Mouse (Mus musculus) monocyte, adult 2 months (primary cell): Measurements from ENCODE around the gene Nxph4.
A peak's percentile ranks its signal among the peaks of the same experiment; 100 is the strongest.

Experiments
- DNase-seq, 2 experiments: peaks; one replicate each; pipeline ENCODE4 v3.0.0; 2022; ENCODE audit warnings: low spot score in 2 of 2, low read depth in 1 of 2

Nxph4 gene

DNA sequence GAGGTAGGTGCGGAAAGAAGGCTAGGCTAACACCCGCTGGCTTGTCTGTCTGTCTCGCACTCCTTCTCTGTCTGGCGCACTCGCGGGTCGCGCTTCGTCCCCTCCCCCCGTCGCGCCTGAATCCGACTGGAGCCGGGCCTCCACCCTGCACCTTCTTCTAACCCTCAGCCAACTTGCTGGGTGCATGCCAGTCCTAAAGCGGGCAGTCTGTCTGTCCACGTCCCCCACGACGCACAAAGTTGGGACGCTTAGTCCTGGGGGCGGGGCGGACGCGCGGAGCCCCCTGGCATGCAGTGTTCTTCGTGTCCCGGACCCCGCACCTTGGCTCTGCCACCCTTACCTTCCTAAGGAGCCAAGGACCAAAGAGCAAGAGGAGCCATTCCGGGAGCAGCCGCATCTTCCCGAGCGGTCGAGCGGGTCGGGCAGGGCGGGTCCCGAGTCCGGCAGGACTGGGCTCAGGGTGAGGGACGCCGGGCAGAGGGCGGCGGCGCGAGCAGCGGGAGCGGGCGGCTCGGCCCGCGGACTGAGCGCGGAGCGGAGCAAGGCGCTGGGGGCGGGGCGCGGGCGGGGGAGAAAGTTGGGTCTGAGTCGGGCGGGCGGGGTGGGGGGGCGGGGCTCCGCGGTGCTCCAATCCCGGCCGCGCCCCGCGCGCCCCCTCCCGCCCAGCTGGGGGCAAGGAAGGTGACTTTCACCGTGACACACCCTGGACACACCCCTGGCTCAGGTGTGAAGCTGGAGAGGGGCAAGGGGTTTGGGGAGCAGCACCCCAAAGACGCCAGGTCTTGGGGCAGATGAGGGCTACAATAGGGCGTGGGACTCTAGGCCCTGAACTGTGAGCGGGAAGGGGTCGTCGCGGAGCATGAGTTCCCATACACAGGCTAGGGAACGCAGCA lies at the start of gene Nxph4:
Gene Nxph4, minus strand, starts transcription at position 524 of the 893 bp plus-strand sequence.
- no peak for DNase-seq

DNA sequence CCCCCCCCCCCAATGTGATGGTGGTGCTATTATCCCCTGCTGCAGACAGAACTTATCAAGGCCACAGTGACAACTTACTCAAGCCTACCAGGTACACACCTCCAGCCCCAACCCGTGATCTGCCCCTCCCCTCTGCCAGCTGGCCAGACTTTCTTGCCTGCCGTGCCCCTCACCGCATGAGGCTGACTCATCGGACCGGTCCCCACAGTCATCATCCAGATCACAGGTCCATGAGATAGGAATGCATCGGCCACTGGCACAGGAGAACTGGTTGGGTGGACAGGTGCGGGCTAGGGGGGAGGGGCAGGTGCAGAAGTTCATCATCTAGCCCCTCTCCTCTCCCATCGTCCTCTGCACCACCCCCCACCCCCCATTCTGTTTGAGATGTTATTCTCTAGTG lies 49.3 kb upstream of the Nxph4 start:
- DNase-seq = no peak

DNA sequence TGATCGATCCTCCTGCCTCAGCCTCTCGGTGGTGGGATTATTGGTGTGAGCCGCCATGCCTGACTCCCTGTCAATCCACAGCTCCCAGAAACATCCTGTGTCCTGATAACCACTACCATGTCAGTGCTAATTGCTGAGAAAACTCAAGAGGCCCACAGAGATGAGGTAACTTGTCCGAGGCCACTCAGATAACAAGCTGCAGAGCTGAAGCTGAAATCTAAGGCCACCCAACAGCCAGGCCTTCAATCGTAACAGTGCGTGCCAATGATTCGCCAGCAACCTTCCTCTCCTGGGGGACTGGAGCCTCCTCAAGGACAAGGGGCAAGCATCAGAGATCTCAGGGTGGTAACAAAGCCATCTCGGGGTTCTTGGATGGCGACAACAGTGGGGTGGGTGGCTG lies 46.9 kb upstream of the Nxph4 start:
- DNase-seq = no peak

DNA sequence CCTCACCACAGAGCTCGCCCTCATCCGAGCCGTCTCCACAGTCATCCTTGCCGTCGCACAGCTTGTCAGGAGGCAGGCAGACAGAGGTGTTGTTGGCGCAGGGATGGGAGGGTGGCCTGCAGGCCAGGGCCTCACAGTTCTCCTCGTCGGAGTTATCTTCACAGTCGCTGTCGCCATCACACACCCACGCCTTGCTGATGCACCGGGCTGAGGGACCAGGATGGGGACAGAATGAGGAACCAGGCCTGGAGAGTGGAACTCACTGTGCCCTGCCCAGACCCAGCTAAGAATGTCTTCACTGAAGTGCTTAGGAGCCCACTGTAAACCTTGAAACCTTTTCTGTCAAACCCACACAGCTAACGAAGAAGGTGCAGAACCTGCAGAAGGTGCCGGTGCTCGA lies 43.6 kb upstream of the Nxph4 start:
- DNase-seq = peak in 1 of 2 experiments; percentile 40

DNA sequence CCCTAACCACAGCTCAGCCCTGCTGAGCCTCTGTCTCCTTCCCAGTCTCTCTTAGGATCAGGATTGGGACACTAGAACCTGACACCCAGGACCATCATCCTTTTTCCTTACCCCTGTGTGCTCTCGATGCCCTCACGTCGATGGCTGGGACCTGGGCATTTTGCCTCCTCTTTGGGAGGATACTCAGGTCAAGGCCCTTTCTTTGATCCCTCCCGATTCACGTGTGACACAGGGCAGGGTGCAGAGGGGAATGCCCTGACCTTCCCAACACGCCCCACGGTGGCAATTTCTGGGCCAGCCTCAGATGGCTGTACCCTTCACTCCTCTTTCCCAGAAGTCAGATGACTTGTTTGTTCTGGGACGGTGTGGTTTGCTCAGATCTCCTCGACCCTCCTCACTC lies 42.8 kb upstream of the Nxph4 start:
- DNase-seq = no peak

DNA sequence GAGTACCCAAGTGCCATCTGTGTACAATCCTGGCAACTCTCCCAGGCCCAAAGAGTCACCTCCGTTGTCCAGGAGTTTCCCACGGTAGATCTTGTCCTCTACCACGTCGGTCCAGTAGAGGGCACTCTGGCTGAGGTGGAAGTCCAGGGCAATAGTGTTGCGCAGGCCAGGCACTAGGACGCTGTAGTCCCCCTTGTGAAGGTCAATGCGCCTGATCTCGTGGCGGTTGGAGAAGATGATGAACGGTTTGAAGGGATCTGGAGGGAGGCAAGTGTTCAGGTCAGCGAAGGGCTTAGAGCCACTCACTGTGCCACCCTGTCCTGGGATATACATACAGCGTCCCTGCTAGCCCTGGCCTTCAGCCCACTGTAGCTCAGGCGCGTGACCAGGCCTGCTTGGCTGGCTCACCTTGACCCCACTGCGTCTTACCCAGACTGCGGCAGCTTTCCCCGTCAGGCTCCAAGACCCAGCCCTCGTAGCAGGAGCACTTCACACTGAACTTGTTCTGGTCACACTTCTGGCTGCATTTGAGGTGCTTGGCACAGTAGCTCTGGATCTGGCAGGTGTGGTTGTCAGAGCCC lies 42.1 kb upstream of the Nxph4 start:
- DNase-seq = peak in 1 of 2 experiments; percentile 68

DNA sequence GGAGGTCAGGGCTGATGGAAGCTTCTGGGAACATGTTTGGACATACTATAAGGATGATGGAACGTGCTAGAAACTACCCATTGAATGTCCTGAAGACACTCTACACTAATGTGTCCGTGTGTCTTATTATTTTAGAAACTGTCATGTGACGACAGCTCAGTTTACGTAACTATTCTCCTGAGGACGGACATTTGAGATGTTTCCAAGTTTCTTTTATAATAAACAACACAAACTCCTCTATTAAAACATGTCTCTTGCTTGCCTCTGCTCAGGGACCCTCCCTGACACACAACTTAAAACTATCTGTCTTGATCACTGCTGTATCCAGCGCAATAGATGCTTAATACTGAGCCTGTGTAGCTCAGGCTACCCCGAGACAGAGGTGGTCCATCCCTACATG lies 41.4 kb upstream of the Nxph4 start:
- no peak for DNase-seq

DNA sequence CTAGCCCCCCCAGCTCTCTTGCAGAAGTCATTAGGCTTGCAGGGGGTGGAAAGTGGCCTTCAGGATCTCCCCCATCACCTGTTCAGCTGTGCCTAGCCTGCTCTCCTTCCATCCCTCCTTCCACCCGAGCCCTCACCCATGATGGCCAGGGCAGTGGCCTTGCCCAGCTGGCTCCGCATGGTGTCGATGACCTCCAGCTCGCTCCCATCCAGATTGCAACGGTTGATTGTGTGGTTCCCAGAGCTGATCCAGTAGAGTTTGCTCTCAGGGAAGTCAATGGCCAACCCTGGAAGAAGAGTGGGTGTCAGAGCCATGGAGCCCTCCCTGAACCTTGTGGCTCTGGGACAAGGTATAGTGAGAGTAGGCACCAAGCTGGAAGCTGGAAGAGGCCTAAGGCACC lies 37.9 kb upstream of the Nxph4 start:
- DNase-seq = no peak

DNA sequence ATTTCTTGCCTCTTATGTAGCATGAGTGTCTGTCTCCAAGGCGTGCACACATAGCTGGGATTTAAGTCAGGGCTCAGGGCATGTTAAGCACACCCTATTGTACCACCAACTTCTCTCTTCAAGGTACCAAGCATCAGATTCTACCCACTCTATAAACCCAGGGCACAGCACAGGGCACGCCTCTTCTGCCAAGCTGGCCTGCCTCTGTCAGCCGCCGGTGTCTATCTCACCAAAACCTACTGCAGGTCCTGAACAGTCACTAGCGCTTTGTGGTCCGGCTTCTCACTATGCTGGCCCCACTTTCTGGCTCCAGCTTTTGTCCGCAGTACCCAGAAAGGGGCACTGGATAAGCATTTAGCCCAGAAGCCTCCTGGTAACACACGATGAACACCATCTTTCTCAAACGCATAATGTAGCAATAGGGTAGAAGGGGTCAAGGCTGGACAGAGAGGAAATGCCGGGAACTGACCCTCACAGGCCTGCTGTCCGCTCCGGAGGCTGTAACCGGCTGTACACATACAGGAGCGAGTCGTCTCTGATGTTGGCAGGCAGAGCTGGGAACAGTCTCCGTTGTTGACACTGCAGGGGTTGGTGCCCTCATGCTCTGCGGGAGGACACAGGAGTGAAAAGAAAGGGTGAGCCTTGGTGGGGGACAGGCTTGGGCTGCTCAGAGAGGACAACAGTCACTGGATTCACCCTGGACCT lies 36.7 kb upstream of the Nxph4 start:
- DNase-seq = no peak

DNA sequence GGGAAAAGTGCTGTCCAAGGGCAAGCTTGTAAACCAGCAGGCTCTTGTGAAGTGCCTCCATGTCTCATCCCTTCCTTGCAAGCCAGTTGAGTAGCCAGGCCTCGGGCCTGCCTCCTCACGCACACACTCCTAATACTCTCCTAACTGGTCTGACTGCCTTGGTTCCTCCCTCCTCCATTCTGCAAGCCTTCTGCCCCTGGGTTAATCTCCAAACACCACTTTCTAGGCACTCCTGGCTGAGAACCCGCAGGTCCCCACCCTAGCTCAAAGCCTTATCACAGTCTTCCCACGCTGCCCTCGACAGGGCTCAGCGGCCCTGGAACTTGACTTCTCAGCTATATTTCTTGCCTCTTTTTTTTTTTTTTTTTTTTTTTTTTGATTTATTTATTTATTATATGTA lies 36.0 kb upstream of the Nxph4 start:
- DNase-seq = no peak

DNA sequence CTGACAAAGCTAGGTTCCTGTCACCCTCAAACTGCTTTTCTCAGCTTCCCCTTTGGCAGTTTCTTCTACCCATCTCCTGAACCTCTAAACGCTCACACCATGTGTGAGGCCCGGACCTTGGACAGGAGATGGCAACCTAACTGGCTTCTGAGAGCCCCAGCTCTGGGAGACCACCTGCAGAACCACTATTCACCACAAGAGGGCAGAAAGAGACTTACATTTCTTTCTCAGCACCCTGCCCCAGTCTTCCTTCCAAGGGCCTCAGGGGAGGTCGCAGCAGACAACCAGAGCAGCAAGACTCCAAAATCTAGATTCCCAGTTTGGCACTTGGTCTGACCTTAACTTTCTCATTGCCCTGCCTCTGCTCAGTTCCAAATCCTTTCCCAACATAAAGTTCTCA lies 35.1 kb upstream of the Nxph4 start:
- DNase-seq = peak; percentile 28 to 51

DNA sequence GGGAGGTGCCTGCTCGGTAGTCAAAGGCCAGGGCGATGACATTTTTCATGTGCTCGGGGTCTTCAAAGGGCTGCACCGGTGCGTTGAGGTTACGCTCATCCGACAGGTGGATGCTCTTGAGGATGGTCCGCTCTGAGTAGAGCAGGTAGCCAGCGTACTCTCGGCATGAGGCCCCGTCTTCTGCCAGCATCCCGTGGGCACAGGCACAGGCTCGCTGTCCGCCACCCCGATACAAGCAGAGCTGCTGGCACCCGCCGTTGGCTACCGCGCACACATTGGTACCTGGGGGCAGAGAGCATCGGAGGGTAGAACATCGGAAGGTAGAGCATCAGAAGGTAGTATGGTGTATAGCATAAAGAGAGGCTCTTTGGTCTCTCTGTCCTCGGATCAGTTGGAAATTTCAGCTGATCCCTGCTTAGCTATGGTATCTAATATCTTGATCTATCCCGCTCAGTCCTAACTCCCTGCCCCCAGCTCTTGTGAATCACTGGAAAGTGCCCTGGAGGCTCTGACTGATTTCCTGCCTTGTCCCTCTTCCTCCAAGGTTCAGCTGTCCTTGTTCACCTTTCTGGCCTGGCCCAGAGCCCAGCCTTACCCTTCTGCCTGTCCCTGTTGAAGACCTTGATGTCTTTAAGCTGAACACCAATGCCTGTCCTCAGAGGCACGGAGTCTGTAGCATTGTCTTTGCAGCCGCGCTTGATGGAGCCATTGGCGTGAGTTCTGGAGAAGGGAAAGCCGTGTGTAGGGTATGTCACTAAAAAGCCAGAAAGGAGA lies 32.4 kb upstream of the Nxph4 start:
- no peak for DNase-seq

DNA sequence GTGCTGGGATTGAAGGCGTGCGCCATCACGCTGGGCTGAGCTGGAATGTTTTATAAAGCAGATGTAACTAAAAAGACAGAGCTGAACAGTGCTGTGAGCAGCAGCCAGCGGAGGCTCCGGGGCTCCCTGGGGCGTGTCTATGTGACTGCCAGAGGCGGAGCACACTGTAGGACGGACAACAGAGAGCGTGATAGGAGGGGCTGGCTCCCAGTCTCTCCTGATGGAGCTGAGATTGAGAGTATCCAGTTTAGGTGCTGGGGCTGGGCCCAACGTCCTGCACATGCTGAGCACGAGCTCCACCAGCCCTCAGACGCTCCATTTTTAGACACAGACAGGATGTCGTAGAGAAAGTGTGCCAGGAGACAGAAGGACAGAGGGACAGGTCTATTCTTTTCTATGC lies 29.9 kb upstream of the Nxph4 start:
- DNase-seq = no peak

DNA sequence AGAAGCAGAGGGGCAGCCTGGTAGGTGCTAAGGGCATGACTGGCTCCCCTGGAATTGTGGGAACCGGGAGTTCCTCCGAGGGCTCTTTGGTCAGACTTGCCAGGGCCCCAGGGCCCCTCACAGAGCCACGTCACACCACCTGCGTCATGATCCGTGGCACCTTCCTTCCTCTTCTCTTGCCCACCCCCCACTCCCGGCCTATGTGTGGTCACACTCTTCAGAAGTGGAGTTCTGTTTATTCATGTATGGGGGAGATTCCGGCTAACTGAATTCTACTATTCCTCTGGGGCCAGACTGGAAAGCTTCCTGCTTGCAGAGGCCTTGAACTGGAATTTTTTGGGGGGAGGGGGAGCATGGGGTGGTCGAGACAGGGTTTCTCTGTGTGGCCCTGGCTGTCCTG lies 29.5 kb upstream of the Nxph4 start:
- no peak for DNase-seq

DNA sequence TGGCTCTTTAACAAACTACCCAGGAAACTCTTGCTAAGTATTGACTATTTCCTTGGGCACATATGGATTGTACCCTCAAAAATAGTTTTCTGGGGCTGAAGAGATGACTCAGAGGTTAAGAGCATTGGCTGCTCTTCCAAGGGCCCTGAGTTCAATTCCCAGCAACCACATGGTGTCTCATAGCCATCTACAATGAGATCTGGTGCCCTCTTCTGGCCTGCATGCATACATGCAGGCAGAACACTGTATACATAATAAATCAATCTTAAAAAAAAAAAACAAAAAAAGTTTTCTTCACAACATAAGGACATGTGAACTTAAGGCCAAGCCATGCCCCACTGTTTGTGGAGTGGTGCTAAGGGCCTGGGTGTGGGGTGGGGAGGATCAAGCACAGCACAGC lies 26.8 kb upstream of the Nxph4 start:
- DNase-seq = no peak

DNA sequence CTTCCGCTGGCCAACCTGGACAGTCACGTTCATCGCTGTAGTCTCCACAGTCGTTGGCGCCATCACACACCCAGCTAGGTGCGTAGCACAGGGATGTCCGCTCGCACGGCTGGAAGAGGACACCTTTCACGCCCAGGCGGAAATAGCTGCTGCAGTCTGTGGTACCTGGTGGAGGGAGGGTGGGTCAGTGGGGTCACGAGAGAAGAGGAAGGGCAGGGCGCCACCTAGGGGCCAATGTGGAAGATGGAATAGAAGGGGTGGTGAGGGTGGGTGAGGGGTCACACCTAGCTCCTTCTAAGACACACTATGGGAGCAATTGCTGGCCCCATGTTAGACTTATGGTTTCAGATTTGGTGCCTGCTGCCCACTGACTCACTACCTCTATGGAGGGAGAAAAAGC lies 23.0 kb upstream of the Nxph4 start:
- DNase-seq = no peak

DNA sequence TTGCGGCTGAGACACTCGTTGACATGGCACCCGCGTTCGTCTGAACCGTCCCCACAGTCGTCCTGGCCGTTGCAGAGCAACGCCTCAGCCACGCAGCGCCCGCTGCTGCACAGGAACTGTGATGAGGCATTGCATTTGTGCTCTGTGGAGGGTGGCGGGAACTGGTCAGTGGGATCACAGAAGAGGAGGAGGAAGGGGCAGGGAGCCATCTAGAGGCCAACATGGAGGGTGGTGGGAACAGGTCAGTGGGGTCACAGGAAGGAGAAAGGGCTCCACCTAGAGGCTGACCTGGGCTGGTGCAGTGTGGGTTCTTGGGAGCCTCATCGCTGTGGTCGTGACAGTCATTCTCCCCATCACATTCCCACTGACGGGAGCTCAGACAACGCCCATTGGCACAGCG lies 21.3 kb upstream of the Nxph4 start:
- no peak for DNase-seq

DNA sequence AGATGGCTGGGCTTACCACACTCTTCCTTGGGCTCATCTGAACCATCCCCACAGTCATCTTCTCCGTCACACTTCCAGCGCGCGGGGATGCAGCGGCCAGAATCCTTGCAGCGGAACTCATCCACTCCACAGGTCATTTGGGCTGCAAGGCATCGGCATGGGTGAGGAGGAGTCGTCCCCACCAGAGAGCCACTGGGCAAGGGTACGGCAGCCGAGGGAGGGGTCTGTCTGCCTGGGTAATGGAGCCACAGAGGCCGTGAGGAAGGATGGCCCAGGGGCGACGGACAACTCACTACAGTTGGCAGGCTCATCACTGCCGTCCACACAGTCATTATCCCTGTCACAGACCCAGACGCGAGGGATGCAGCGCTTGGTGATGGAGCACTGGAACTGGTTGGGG lies 15.5 kb upstream of the Nxph4 start:
- no peak for DNase-seq

DNA sequence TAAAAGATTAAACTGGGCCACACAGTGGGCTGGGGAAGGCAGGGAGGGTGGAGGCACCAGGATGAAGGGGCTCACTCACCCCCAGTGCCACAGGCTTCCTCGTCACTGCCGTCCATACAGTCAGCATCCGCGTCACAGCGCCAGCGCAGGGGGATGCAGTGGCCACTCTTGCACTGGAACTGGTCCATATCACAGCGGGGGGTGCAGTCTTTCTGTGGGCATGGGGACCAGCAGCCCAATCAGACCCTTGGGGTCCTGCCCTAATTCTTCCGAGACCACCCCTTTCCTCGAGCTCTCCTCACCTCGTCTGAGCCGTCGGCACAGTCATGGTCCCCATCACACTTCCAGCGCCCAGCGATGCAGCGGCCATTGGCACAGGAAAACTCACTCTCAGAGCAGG lies 13.9 kb upstream of the Nxph4 start:
- no peak for DNase-seq

DNA sequence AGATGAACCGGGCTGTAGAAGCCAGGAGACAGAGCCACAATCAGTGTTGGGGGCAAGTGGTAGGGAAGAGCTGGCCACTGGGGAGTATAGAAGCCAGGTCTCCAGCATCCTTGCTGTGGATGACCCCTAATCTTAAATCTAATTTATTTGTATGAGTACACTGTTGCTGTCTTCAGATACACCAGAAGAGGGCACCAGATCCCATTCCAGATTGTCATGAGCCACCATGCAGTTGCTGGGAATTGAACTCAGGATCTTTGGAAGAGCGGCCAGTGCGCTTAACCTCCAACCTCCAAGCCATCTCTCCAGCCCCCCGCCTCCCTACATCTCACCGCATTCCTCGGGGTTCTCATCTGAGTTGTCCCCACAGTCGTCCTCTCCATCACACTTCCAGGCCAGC lies 12.1 kb upstream of the Nxph4 start:
- no peak for DNase-seq

DNA sequence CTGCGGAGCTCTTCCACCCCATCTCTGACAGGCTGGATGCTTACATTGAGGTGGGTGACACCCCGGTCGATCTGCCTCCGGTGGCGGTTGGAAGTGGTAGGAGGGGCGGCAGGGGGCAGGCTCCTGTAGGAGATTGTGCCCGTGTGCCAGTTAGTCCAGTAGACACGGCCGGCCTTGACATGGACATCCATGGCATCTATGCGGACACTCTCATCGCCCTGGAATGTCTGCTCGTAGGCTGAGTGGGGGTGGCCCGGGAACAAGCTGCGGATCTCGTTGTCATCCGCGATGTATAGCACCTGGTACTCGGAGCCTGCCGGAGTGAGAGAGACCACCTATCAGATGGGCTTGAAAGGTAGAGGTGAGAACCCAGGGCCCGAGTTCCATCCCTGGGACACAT lies 10.0 kb upstream of the Nxph4 start:
- no peak for DNase-seq

DNA sequence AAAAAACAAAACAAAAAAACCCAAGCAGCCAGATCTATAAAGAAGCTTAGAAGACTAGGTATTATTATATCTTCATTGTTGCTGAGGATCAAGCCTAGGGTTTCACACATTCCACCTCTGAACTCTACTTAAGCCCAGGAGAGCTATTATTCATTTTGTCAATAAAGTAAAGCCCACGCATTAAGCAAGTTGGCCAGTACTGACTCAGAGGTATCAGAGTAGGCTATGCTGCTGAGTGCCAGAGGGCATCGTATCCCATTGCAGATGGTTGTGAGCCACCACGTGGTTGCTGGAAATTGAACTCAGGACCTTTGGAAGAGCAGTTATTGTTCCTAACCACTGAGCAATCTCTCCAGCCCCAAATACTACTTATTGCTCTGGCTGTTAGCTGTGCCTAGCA lies 9.6 kb upstream of the Nxph4 start:
- DNase-seq = no peak
